Mouse (Mus musculus) intestine, embryonic 14.5 days (tissue): Measurements from ENCODE around the gene Nudc. TPM values are rescaled to one million over a fixed set of nuclear protein-coding genes. Genes with fewer than 3 reads are reported as not detected.

Experiments used
- ATAC-seq: fragments of 200-750 bp; cut with Nextera tagmentation; replicated peaks from 2 replicates; pipeline ENCODE4 v1.8.0; 2017; ENCODE audit warnings: low read depth, moderate number of reproducible peaks, moderate TSS enrichment, moderate library complexity; ENCODE audit not compliant: low FRiP score, low TSS enrichment
- DNase-seq: peaks from one replicate; pipeline ENCODE4 v3.0.0-alpha.2; 2018; ENCODE audit warnings: low spot score
- H3K27ac ChIP-seq: fragments of 300-500 bp; sonication (generic); 2 replicates; pipeline ENCODE4 v1.5.1; 2014; ENCODE audit warnings: low read depth, mild to moderate bottlenecking, control low read depth
- H3K27me3 ChIP-seq: fragments of 300-500 bp; sonication (generic); replicated peaks from 2 replicates; pipeline ENCODE4 v1.6.1; 2014; ENCODE audit warnings: low read length, control low read depth; ENCODE audit not compliant: control insufficient read depth, insufficient read depth
- H3K36me3 ChIP-seq: fragments of 300-500 bp; sonication (generic); 2 replicates; pipeline ENCODE4 v1.6.1; 2014; ENCODE audit warnings: low read length, control low read depth; ENCODE audit not compliant: control insufficient read depth, insufficient read depth
- H3K4me1 ChIP-seq: fragments of 300-500 bp; sonication (generic); replicated peaks from 2 replicates; pipeline ENCODE4 v1.6.1; 2014; ENCODE audit warnings: low read length, control low read depth, mixed read lengths; ENCODE audit not compliant: control insufficient read depth, insufficient read depth
- H3K4me2 ChIP-seq: fragments of 300-500 bp; sonication (generic); 2 replicates; pipeline ENCODE4 v1.6.1; 2014; ENCODE audit warnings: low read length
- H3K4me3 ChIP-seq: fragments of 300-500 bp; sonication (generic); 2 replicates; pipeline ENCODE4 v1.5.1; 2014; ENCODE audit warnings: low read depth, low read length, control low read depth, mixed read lengths
- H3K9ac ChIP-seq: fragments of 300-500 bp; sonication (generic); 2 replicates; pipeline ENCODE4 v1.6.1; 2014; ENCODE audit warnings: mild to moderate bottlenecking, low read length
- H3K9me3 ChIP-seq: fragments of 300-500 bp; sonication (generic); 2 replicates; pipeline ENCODE4 v1.6.1; 2016; ENCODE audit warnings: low read length, control low read depth; ENCODE audit not compliant: control insufficient read depth
- WGBS: fragments of 180-500 bp; shearing (Covaris S2); extraction: QIAGEN DNeasy Blood & Tissue Kit; methylation state at CpG from one replicate; pipeline ENCODE4 v1.1.7; 2014; 5-methylcytosine and 5-hydroxymethylcytosine counted together
- polyA plus RNA-seq: library from polyadenylated mRNA; unstranded; fragments of >200 nt; fragmentation: Nextera tagmentation; extraction: Ambion mirVana; gene quantifications from 2 replicates; pipeline ENCODE4 v1.2.1, GENCODE M21; 2014

Nudc gene
- polyA plus RNA-seq = 231 and 236 TPM in 2 replicates

DNA sequence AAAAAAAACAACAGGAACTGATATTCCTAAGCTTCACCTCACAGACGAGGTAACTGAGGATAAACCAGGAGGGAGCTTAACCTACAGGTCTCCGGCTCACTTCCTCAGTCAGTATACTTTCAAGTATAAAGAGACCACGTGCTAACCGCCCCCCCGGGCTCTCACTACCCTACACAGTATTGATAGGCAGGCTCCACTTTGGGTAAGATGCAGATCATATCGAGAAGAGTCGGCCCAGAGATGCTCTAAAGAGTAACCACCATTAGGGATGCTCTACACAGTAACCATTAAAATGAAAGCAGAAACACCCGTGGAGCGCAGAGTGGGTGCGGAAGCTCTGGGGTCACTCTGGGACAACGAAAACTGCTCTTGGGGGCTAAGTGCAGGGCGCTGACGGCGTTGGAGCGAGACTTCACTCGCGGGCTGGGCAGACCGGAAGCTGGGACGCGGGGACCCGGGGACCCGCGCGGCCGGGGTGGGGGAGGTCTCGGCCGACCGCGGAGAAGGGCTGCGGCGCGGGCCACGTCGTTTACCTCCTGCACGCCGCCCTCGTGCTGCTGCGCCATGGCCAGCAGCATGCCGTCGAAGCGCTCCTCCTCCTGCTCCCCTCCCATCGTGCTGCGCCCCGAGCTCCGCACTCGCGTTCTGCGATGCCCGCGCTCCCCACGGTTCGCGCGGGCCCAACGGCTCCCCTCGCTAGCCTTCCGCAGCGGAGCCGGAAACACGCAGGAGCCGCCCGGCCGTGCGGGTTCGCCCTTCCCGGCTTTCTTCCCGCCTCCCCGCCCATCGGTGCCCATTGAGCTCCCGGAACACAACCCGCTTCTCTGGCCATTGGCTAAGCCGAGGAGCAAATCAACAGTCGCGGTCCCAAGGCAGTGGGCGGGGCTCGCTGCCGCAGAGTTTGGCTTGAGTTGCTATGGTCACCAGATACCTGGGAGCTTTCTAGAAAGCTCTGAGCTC lies at the start of gene Nudc:
Nudc (minus strand) TSS at position 725 of the 960 bp plus-strand sequence.
- ATAC-seq = peak; percentile 97
- H3K4me3 ChIP-seq = peak within 1 kb of the TSS; percentile 99
- peak within 1 kb of the TSS; percentile 94 for H3K4me2 ChIP-seq
- H3K36me3 ChIP-seq = peaks cover 21% of the 10 kb centered on the region
- H3K27me3 ChIP-seq = no peaks in the 10 kb centered on the region
- H3K9ac ChIP-seq = peak within 1 kb of the TSS; percentile 89
- H3K27ac ChIP-seq = peak within 1 kb of the TSS; percentile 67
- peaks cover 15% of the 10 kb centered on the region for H3K4me1 ChIP-seq
- DNase-seq = peak; percentile 94
- H3K9me3 ChIP-seq = no peaks in the 10 kb centered on the region
- under 1% methylated on average over 66 of the region's 77 CpGs for WGBS

DNA sequence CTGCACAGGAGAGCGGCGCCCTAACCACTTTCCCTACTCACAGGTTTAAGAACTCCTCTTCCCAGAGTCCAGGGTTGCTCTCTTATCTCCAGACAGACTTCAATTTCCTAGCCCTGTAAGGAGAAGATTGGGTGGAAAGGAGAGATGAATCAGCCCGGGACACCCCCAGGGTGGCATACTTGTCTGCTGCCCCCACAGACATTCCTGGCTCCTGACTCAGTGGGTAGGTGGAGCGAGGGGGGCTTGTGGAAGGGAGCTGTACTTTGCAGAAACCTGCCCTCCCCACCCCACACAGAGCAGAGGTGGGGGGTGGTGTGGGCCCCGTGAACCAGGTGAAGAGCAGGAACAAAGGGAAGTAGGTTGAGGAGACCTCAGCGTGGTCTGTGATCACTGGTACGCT lies 49.7 kb upstream of the Nudc start:
- Histone ChIP-seq H3K4me3 (no peak overlapping the region), H3K36me3 (peaks cover 12% of the 10 kb centered on the region; the same call in 1 of the 2 replicates), H3K27me3 (peaks cover 15% of the 10 kb centered on the region), H3K4me1 (peaks cover 6% of the 10 kb centered on the region; the same call in 1 of the 2 replicates), H3K9ac (no peak overlapping the region), H3K27ac (no peak overlapping the region), H3K4me2 (no peak overlapping the region), H3K9me3 (no peaks in the 10 kb centered on the region)
- ATAC-seq (no peak), DNase-seq (no peak)
- 63% methylated on average over 7 of the region's 7 CpGs for whole genome bisulfite sequencing

DNA sequence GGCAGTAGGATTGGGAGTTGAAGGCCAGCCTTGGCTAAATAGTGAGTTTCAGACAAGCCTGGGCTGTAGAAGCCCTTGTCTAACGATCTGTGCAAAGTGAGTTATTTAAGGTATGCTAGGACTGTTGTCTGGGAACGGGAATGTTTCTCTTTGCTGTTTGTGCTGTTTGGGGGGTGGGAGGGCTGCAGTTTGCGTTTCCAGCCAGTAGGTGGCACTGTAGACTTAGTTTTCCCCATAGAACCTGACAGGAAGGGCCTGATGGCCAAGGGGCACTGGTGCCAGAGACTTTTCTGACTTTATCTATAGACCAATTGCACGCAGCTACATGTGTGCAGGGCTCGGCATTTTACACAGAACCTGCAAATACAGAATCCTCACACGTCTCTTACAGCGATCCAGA lies 46.8 kb upstream of the Nudc start:
- H3K4me2 ChIP-seq = no peak overlapping the region
- peaks cover 39% of the 10 kb centered on the region for H3K36me3 ChIP-seq
- no peak for ATAC-seq
- peak; percentile 95 for DNase-seq
- no peaks in the 10 kb centered on the region for H3K27me3 ChIP-seq
- H3K27ac ChIP-seq = no peak overlapping the region
- no peaks in the 10 kb centered on the region for H3K9me3 ChIP-seq
- WGBS = 32% methylated on average over 7 of the region's 7 CpGs
- H3K4me3 ChIP-seq = no peak overlapping the region
- H3K4me1 ChIP-seq = no peaks in the 10 kb centered on the region
- H3K9ac ChIP-seq = no peak overlapping the region

DNA sequence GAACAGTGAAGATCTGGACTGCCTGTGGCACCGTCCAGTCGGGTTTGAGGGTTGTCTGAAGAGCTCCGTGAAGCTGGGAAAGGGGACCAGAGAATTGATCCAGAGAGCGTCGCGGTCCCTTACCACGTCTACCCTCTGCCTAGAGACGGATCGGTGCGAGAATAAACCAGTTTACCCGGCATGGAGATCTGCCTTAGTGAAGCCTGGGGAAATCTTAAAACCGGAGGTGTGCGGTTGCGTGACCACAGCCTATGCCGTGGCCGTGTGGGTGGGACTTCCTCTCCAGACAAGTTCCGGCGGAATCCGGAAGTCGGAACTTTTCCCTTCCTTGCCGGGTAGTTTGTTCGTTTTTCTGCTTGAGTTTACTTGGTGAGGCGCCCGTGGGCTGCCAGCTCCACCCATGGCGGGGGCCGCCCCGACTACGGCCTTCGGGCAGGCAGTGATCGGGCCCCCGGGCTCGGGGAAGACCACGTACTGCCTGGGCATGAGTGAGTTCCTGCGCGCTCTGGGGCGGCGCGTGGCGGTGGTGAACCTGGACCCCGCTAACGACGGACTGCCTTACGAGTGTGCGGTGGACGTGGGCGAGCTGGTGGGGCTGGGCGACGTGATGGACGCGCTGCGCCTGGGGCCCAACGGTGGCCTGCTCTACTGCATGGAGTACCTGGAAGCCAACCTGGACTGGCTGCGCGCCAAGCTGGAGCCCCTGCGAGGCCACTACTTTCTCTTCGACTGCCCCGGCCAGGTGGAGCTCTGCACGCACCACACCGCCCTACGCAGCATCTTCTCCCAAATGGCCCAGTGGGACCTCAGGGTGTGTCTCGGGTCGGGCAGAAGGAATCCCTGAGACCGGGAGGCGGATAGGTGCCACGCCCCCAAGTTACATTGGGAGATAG lies 38.5 kb upstream of the Nudc start, which contains the start of gene Gpn2:
Gpn2 (plus strand) TSS at position 304 of the 893 bp plus-strand sequence.
- Histone ChIP-seq H3K9me3 (no peaks in the 10 kb centered on the region), H3K9ac (peak within 1 kb of the TSS; percentile 90), H3K27ac (peak within 1 kb of the TSS; percentile 74; the same call in 1 of the 2 replicates), H3K4me3 (peak within 1 kb of the TSS; percentile 92), H3K4me2 (peak within 1 kb of the TSS; percentile 99), H3K36me3 (peaks cover 56% of the 10 kb centered on the region), H3K4me1 (peaks cover 13% of the 10 kb centered on the region), H3K27me3 (no peaks in the 10 kb centered on the region)
- peak; percentile 88 for ATAC-seq
- DNase-seq = peak; percentile 86
- WGBS = 3% methylated on average over 65 of the region's 65 CpGs

DNA sequence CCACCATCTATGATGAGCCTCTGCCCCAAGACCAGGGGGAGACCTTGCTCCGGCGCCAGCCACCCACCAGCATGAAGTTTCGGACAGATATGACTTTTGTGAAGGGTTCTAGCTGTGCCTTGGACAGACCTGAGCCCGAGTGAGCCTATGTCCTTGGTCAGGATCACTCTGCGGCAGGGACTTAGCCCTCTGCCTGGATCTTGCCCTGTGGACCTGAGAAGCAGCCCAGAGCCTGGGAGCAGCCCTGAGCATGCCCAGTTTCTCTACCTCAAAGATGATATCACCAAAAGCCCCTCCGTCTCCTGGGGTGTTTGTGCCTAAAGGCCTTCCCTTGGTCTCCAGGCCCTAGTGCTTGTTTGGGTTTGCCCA lies 37.9 kb upstream of the Nudc start:
- peak overlapping the region; percentile 92 for H3K4me3 ChIP-seq
- peak overlapping the region; percentile 74; the same call in 1 of the 2 replicates for H3K27ac ChIP-seq
- peak overlapping the region; percentile 90 for H3K9ac ChIP-seq
- ATAC-seq (peak; percentile 43; the same call in 1 of the 2 replicates), DNase-seq (no peak)
- H3K4me2 ChIP-seq = peak overlapping the region; percentile 99
- 65% methylated on average over 6 of the region's 6 CpGs for WGBS
- peaks cover 13% of the 10 kb centered on the region for H3K4me1 ChIP-seq
- peaks cover 58% of the 10 kb centered on the region for H3K36me3 ChIP-seq
- no peaks in the 10 kb centered on the region for H3K9me3 ChIP-seq
- no peaks in the 10 kb centered on the region for H3K27me3 ChIP-seq

DNA sequence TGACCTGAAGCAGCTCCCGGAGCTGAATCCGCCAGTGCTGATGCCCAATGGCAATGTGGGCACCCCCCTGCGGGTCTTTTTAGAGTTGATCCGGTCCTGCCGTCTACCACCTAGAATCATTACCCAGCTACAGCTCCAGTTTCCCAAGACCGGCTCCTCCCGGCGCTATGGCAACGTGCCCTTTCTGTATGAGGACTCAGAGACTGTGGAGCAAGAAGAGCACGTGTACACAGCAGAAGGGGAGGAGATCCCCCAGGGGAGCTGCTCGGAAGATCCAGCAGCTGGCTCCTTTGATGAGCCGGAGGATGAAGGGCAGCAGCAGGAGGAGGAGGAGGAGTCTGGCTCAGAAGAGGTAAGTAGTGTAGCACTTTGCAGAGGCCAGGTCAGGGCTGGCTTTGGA lies 32.2 kb upstream of the Nudc start:
- Histone ChIP-seq H3K36me3 (peaks cover 45% of the 10 kb centered on the region), H3K9ac (no peak overlapping the region), H3K27me3 (no peaks in the 10 kb centered on the region), H3K4me3 (no peak overlapping the region), H3K4me2 (no peak overlapping the region), H3K27ac (no peak overlapping the region), H3K9me3 (no peaks in the 10 kb centered on the region), H3K4me1 (peaks cover 8% of the 10 kb centered on the region)
- DNase-seq (no peak), ATAC-seq (no peak)
- WGBS = 76% methylated on average over 12 of the region's 12 CpGs

DNA sequence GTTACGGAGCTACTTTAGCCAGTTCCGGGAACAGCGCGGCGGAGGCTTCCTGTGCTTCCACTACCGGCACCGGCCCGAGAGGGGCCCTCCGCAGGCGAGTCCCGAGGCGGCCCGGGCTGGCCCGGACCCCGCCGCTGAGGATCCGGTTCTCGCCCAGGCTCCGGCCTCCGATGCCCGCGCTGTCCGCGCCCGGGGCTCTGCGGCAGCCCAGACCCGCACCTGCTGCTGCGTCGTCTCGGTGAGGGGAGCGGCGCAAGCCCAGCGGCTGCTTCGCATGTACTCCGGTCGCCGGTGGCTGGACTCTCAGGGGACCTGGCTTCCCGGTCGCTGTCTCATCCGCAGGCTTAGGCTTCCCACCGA lies 29.0 kb upstream of the Nudc start:
- ATAC-seq = no peak; the same call in 1 of the 2 replicates
- peaks cover 8% of the 10 kb centered on the region for H3K4me1 ChIP-seq
- no peak for DNase-seq
- peak overlapping the region; percentile 80; the same call in 1 of the 2 replicates for H3K27ac ChIP-seq
- peak overlapping the region; percentile 89 for H3K4me3 ChIP-seq
- 0 out of 2 replicates have a peak, but pooled peaks cover 3% of the 10 kb centered on the region for H3K9me3 ChIP-seq
- no peaks in the 10 kb centered on the region for H3K27me3 ChIP-seq
- WGBS = under 1% methylated on average over 41 of the region's 41 CpGs
- H3K36me3 ChIP-seq = peaks cover 20% of the 10 kb centered on the region
- peak overlapping the region; percentile 92 for H3K9ac ChIP-seq
- H3K4me2 ChIP-seq = peak overlapping the region; percentile 97
